Mouse (Mus musculus): ENCODE measurements around the gene Atg4d. TPM values are rescaled to one million over a fixed set of nuclear protein-coding genes. Genes with fewer than 3 reads are reported as not detected.
A peak's percentile ranks its signal among the peaks of the same experiment; 100 is the strongest.
"Not testable (repeated sequence)": the region's sequence is repeated elsewhere in the genome, so short reads cannot be mapped to it uniquely, and the experiment has no call there.

The Atg4d gene
- polyA plus RNA-seq, 1 experiment from 2014 or later = 31.9 TPM

GRCm38 (mm10) chr9:21256349-21256748 is 8.7 kb upstream of the Atg4d start:
- H3K9me3 ChIP-seq (ENCODE audit: control insufficient read depth, low read length); H3K36me3 ChIP-seq (ENCODE audit: control insufficient read depth, insufficient read depth, low read length); H3K27ac ChIP-seq (replicated peaks; ENCODE audit: low read depth, low read length); H3K9ac ChIP-seq (ENCODE audit: low read length); H3K4me3 ChIP-seq (ENCODE audit: low read depth, low read length); H3K27me3 ChIP-seq (ENCODE audit: control insufficient read depth, insufficient read depth, low read length); DNase-seq (ENCODE audit: low spot score); H3K4me2 ChIP-seq (ENCODE audit: low read depth, severe bottlenecking); H3K4me1 ChIP-seq (ENCODE audit: control insufficient read depth, insufficient read depth, low read length); ATAC-seq (ENCODE audit: insufficient number of reproducible peaks, low FRiP score, low TSS enrichment, low read depth): not testable (repeated sequence)
- WGBS = 79% methylated on average over 4 of the region's 4 CpGs

- WGBS = 69% methylated on average over 6 of the region's 6 CpGs
- Histone ChIP-seq H3K4me3 (ENCODE audit: low read depth, low read length) (no peak overlapping the region), H3K27me3 (ENCODE audit: control insufficient read depth, insufficient read depth, low read length) (no peaks in the 10 kb centered on the region), H3K9ac (ENCODE audit: low read length) (no peak overlapping the region), H3K4me1 (ENCODE audit: control insufficient read depth, insufficient read depth, low read length) (peaks cover 4% of the 10 kb centered on the region; the same call in 1 of the 2 replicates), H3K9me3 (ENCODE audit: control insufficient read depth, low read length) (no peaks in the 10 kb centered on the region), H3K27ac (replicated peaks; ENCODE audit: low read depth, low read length) (no peak overlapping the region), H3K36me3 (ENCODE audit: control insufficient read depth, insufficient read depth, low read length) (no peaks in the 10 kb centered on the region), H3K4me2 (ENCODE audit: low read depth, severe bottlenecking) (no peak overlapping the region)
- DNase-seq (ENCODE audit: low spot score) = no peak
- ATAC-seq (ENCODE audit: insufficient number of reproducible peaks, low FRiP score, low TSS enrichment, low read depth) = no peak
Measured at GRCm38 (mm10) chr9:21260491-21261040, 4.5 kb upstream of the Atg4d start.

GRCm38 (mm10) chr9:21261831-21262230 is 3.3 kb upstream of the Atg4d start:
- WGBS = 77% methylated on average over 2 of the region's 2 CpGs
- no peaks in the 10 kb centered on the region for H3K27me3 ChIP-seq (ENCODE audit: control insufficient read depth, insufficient read depth, low read length)
- no peak overlapping the region for H3K4me2 ChIP-seq (ENCODE audit: low read depth, severe bottlenecking)
- ATAC-seq (ENCODE audit: insufficient number of reproducible peaks, low FRiP score, low TSS enrichment, low read depth) (no peak), DNase-seq (ENCODE audit: low spot score) (no peak)
- peaks cover 8% of the 10 kb centered on the region for H3K4me1 ChIP-seq (ENCODE audit: control insufficient read depth, insufficient read depth, low read length)
- H3K9ac ChIP-seq (ENCODE audit: low read length) = no peak overlapping the region
- no peaks in the 10 kb centered on the region; the same call in 1 of the 2 replicates for H3K36me3 ChIP-seq (ENCODE audit: control insufficient read depth, insufficient read depth, low read length)
- no peaks in the 10 kb centered on the region for H3K9me3 ChIP-seq (ENCODE audit: control insufficient read depth, low read length)
- no peak overlapping the region for H3K27ac ChIP-seq (replicated peaks; ENCODE audit: low read depth, low read length)
- H3K4me3 ChIP-seq (ENCODE audit: low read depth, low read length) = no peak overlapping the region

- ATAC-seq (ENCODE audit: insufficient number of reproducible peaks, low FRiP score, low TSS enrichment, low read depth) = peak; percentile 52
- Histone ChIP-seq H3K4me3 (ENCODE audit: low read depth, low read length) (peak overlapping the region; percentile 66), H3K36me3 (ENCODE audit: control insufficient read depth, insufficient read depth, low read length) (peaks cover 11% of the 10 kb centered on the region), H3K27ac (replicated peaks; ENCODE audit: low read depth, low read length) (peak overlapping the region; percentile 23), H3K27me3 (ENCODE audit: control insufficient read depth, insufficient read depth, low read length) (no peaks in the 10 kb centered on the region), H3K9me3 (ENCODE audit: control insufficient read depth, low read length) (no peaks in the 10 kb centered on the region), H3K4me1 (ENCODE audit: control insufficient read depth, insufficient read depth, low read length) (peaks cover 8% of the 10 kb centered on the region), H3K4me2 (ENCODE audit: low read depth, severe bottlenecking) (peak overlapping the region; percentile 56), H3K9ac (ENCODE audit: low read length) (peak overlapping the region; percentile 0; the same call in 1 of the 2 replicates)
- WGBS = 16% methylated on average over 17 of the region's 17 CpGs
- DNase-seq (ENCODE audit: low spot score) = no peak
Measured at GRCm38 (mm10) chr9:21264272-21264999, 657 bp upstream of the Atg4d start.

GRCm38 (mm10) chr9:21265611-21266010 is 518 bp downstream of the Atg4d start:
- Histone ChIP-seq H3K27me3 (ENCODE audit: control insufficient read depth, insufficient read depth, low read length) (no peaks in the 10 kb centered on the region), H3K9ac (ENCODE audit: low read length) (peak overlapping the region; percentile 67), H3K9me3 (ENCODE audit: control insufficient read depth, low read length) (no peaks in the 10 kb centered on the region), H3K36me3 (ENCODE audit: control insufficient read depth, insufficient read depth, low read length) (peaks cover 17% of the 10 kb centered on the region), H3K4me3 (ENCODE audit: low read depth, low read length) (peak overlapping the region; percentile 66), H3K4me1 (ENCODE audit: control insufficient read depth, insufficient read depth, low read length) (peaks cover 8% of the 10 kb centered on the region), H3K4me2 (ENCODE audit: low read depth, severe bottlenecking) (peak overlapping the region; percentile 76), H3K27ac (replicated peaks; ENCODE audit: low read depth, low read length) (no peak overlapping the region)
- ATAC-seq (ENCODE audit: insufficient number of reproducible peaks, low FRiP score, low TSS enrichment, low read depth) = peak; percentile 19; the same call in 1 of the 2 replicates
- 4% methylated on average over 11 of the region's 11 CpGs for WGBS
- DNase-seq (ENCODE audit: low spot score) = no peak

GRCm38 (mm10) chr9:21266889-21267288 is 1.8 kb downstream of the Atg4d start:
- H3K36me3 ChIP-seq (ENCODE audit: control insufficient read depth, insufficient read depth, low read length) = peaks cover 19% of the 10 kb centered on the region
- WGBS = 82% methylated on average over 5 of the region's 5 CpGs

GRCm38 (mm10) chr9:21268305-21268704 is 3.2 kb downstream of the Atg4d start:
- no peak overlapping the region for H3K4me3 ChIP-seq (ENCODE audit: low read depth, low read length)
- H3K36me3 ChIP-seq (ENCODE audit: control insufficient read depth, insufficient read depth, low read length) = peaks cover 32% of the 10 kb centered on the region
- H3K9me3 ChIP-seq (ENCODE audit: control insufficient read depth, low read length) = no peaks in the 10 kb centered on the region
- H3K9ac ChIP-seq (ENCODE audit: low read length) = no peak overlapping the region
- 95% methylated on average over 16 of the region's 16 CpGs for WGBS
- no peaks in the 10 kb centered on the region for H3K27me3 ChIP-seq (ENCODE audit: control insufficient read depth, insufficient read depth, low read length)
- ATAC-seq (ENCODE audit: insufficient number of reproducible peaks, low FRiP score, low TSS enrichment, low read depth) = no peak
- H3K4me1 ChIP-seq (ENCODE audit: control insufficient read depth, insufficient read depth, low read length) = peaks cover 8% of the 10 kb centered on the region
- no peak overlapping the region for H3K4me2 ChIP-seq (ENCODE audit: low read depth, severe bottlenecking)
- no peak overlapping the region for H3K27ac ChIP-seq (replicated peaks; ENCODE audit: low read depth, low read length)
- no peak for DNase-seq (ENCODE audit: low spot score)

More at GRCm38 (mm10) chr9:21266889-21267288, 1.8 kb downstream of the Atg4d start:
- Histone ChIP-seq H3K27ac (replicated peaks; ENCODE audit: low read depth, low read length) (no peak overlapping the region), H3K27me3 (ENCODE audit: control insufficient read depth, insufficient read depth, low read length) (no peaks in the 10 kb centered on the region), H3K4me1 (ENCODE audit: control insufficient read depth, insufficient read depth, low read length) (peaks cover 8% of the 10 kb centered on the region), H3K9ac (ENCODE audit: low read length) (no peak overlapping the region), H3K4me3 (ENCODE audit: low read depth, low read length) (no peak overlapping the region), H3K4me2 (ENCODE audit: low read depth, severe bottlenecking) (no peak overlapping the region), H3K9me3 (ENCODE audit: control insufficient read depth, low read length) (no peaks in the 10 kb centered on the region)
- ATAC-seq (ENCODE audit: insufficient number of reproducible peaks, low FRiP score, low TSS enrichment, low read depth) (no peak), DNase-seq (ENCODE audit: low spot score) (no peak)

- H3K27ac ChIP-seq (replicated peaks; ENCODE audit: low read depth, low read length); H3K9ac ChIP-seq (ENCODE audit: low read length); H3K4me2 ChIP-seq (ENCODE audit: low read depth, severe bottlenecking); H3K4me3 ChIP-seq (ENCODE audit: low read depth, low read length); DNase-seq (ENCODE audit: low spot score); H3K4me1 ChIP-seq (ENCODE audit: control insufficient read depth, insufficient read depth, low read length); H3K27me3 ChIP-seq (ENCODE audit: control insufficient read depth, insufficient read depth, low read length); H3K9me3 ChIP-seq (ENCODE audit: control insufficient read depth, low read length); ATAC-seq (ENCODE audit: insufficient number of reproducible peaks, low FRiP score, low TSS enrichment, low read depth): not testable (repeated sequence)
- peaks cover 44% of the 10 kb centered on the region for H3K36me3 ChIP-seq (ENCODE audit: control insufficient read depth, insufficient read depth, low read length)
- WGBS = 90% methylated on average over 5 of the region's 5 CpGs
Measured at GRCm38 (mm10) chr9:21269590-21269989, 4.5 kb downstream of the Atg4d start.
